ENCODE assay signal across 9 mouse cellular contexts in genomic region chr2:113757525-113758310, GRCm38 (mm10). TPM values are rescaled to one million over a fixed set of nuclear protein-coding genes. Genes with fewer than 3 reads are reported as not detected.
DNase-seq lines count a peak whose midpoint lies in the region; ATAC-seq and TF ChIP-seq lines count a peak whose summit lies in the region.
"Had no signal": no experiment of that assay in that cellular context is flagged by ENCODE, and none has a peak within 500 bp of the region (broad histone marks: within the 10 kb centered on the region; RNA-seq: fewer than 3 reads in every experiment).

No protein-coding gene starts in this region.

- peaks cover 25% of the 10 kb centered on the region for H3K27me3 ChIP-seq in Patski
- peaks cover 47% of the 10 kb centered on the region for H3K27me3 ChIP-seq in forebrain, embryonic 15.5 days
- peaks cover 11% of the 10 kb centered on the region for H3K27me3 ChIP-seq in midbrain, embryonic 15.5 days (replicated peaks)

- ATAC-seq in Patski = peak; percentile 63
- peak; percentile 53 for ATAC-seq in forebrain, embryonic 15.5 days (replicated peaks)
- ATAC-seq in midbrain, embryonic 15.5 days (replicated peaks) = peak; percentile 53

- H3K36me3 ChIP-seq in forebrain, embryonic 15.5 days = no peaks in the 10 kb centered on the region
- no peaks in the 10 kb centered on the region for H3K36me3 ChIP-seq in midbrain, embryonic 15.5 days (replicated peaks)
- H3K36me3 ChIP-seq: G1E had no signal

- POLR2A ChIA-PET in Patski (lab: Charles Lee) = no interaction called here

- no peak overlapping the region for H3K27ac ChIP-seq in forebrain, embryonic 15.5 days (replicated peaks)
- H3K27ac ChIP-seq in midbrain, embryonic 15.5 days = no peak overlapping the region

- TF ChIP-seq CTCF in Patski (IDR thresholded peaks at IDR 0.05) = no peak

- H3K9me3 ChIP-seq in forebrain, embryonic 15.5 days = no peaks in the 10 kb centered on the region
- no peaks in the 10 kb centered on the region for H3K9me3 ChIP-seq in midbrain, embryonic 15.5 days

- H3K4me1 ChIP-seq in forebrain, embryonic 15.5 days = peaks cover 24% of the 10 kb centered on the region
- H3K4me1 ChIP-seq in midbrain, embryonic 15.5 days = peaks cover 22% of the 10 kb centered on the region

- in situ Hi-C loops in Patski (cut with MboI; ENCODE audit: low pct_unique_long_range_greater_than_20kb) = no loop called here

- CTCF ChIA-PET in Patski (lab: Charles Lee) = no interaction called here

- peak overlapping the region; percentile 53 for H3K9ac ChIP-seq in forebrain, embryonic 15.5 days (replicated peaks)
- H3K9ac ChIP-seq in midbrain, embryonic 15.5 days = peak overlapping the region; percentile 59

- H3K4me3 ChIP-seq in forebrain, embryonic 15.5 days = peak overlapping the region; percentile 52
- peak overlapping the region; percentile 58 for H3K4me3 ChIP-seq in midbrain, embryonic 15.5 days

- peak; percentile 9 for DNase-seq in gastrocnemius, postnatal 10 days
- DNase-seq in gastrocnemius, adult 8-10 months (ENCODE audit: low spot score in 2 of 2) = no peak
- no peak for DNase-seq in Patski (ENCODE audit: low read depth, low spot score)
- DNase-seq in kidney, postnatal 10 days = peak; percentile 42
- no peak for DNase-seq in B cell, adult 2 months
- DNase-seq in ovary, postnatal 10 days (ENCODE audit: low spot score) = no peak

- H3K4me2 ChIP-seq in forebrain, embryonic 15.5 days (replicated peaks) = peak overlapping the region; percentile 97
- peak overlapping the region; percentile 93 for H3K4me2 ChIP-seq in midbrain, embryonic 15.5 days

- under 1% methylated on average over 47 of the region's 47 CpGs for WGBS in forebrain, embryonic 15.5 days
- under 1% methylated on average over 47 of the region's 47 CpGs for WGBS in midbrain, embryonic 15.5 days

RNA-seq across cellular contexts. Expression of gene Grem1, which starts 0.7 kb away (rescaled TPM):
- under 1 TPM; 0.12 to 0.63 TPM for total RNA-seq in gastrocnemius, postnatal 10 days (2021)
- under 1 TPM in 1 of 4 experiments, not detected in 3; 0.08 TPM for total RNA-seq in gastrocnemius, adult 8-10 months (2022)
- polyA plus RNA-seq in Patski (2021) = 0.18 TPM
- polyA plus RNA-seq in forebrain, embryonic 15.5 days (2015; fragmentation: Nextera tagmentation; extraction: Ambion mirVana) = 0.74 and 0.79 TPM in 2 replicates
- polyA plus RNA-seq in midbrain, embryonic 15.5 days (2015; fragmentation: Nextera tagmentation; extraction: Ambion mirVana) = 1.3 and 1.4 TPM in 2 replicates
- polyA plus RNA-seq: G1E had no signal

Comparison
In these comparisons a context has a peak if more than half of its experiments do, and no peak if none do; other contexts are left out.
1. DNase-seq: peak in gastrocnemius, postnatal 10 days (single experiment) and kidney, postnatal 10 days (single experiment); none in gastrocnemius, adult 8-10 months (0 of 2), Patski (single experiment), B cell, adult 2 months (0 of 2) and ovary, postnatal 10 days (single experiment).
2. Peak in every context shown above with its lines, with median percentiles within 50 percentile points of each other: ATAC-seq.